Mouse (Mus musculus) megakaryocyte, embryonic 14.5 days (primary cell): Measurements from ENCODE around the gene Tktl2. TPM values are rescaled to one million over a fixed set of nuclear protein-coding genes. Genes with fewer than 3 reads are reported as not detected.

Source experiments
- H3K27me3 ChIP-seq: replicated peaks from 2 replicates; pipeline ENCODE3; 2012; ENCODE audit warnings: inconsistent platforms
- H3K36me3 ChIP-seq: replicated peaks from 2 replicates; pipeline ENCODE3; 2012; ENCODE audit warnings: low read length, inconsistent platforms, mixed read lengths
- H3K4me1 ChIP-seq: 2 replicates; pipeline ENCODE4 v1.6.1; 2012; ENCODE audit warnings: inconsistent platforms
- H3K4me3 ChIP-seq: replicated peaks from 2 replicates; pipeline ENCODE3; 2012; ENCODE audit warnings: moderate library complexity, mild to moderate bottlenecking, inconsistent platforms
- H3K9me3 ChIP-seq: 2 replicates; pipeline ENCODE4 v1.6.1; 2012; ENCODE audit warnings: inconsistent platforms
- FLI1 ChIP-seq: IDR thresholded peaks from 2 replicates; pipeline ENCODE4 v1.6.1; 2012; ENCODE audit warnings: low read length, inconsistent platforms, mixed read lengths
- GATA1 ChIP-seq: IDR thresholded peaks from 3 replicates; pipeline ENCODE4 v1.6.1; 2012; ENCODE audit warnings: mixed read lengths, low read length, inconsistent platforms, borderline replicate concordance
- polyA plus RNA-seq: library from polyadenylated mRNA; stranded (reverse); fragments of >175 nt; gene quantifications from 2 replicates; pipeline ENCODE4 v1.2.3, GENCODE M21; 2012; ENCODE audit warnings: low replicate concordance; ENCODE audit not compliant: insufficient read depth

The Tktl2 gene
- not detected in 2 replicates for polyA plus RNA-seq

- Histone ChIP-seq H3K36me3 (no peaks in the 10 kb centered on the region), H3K4me1 (no peaks in the 10 kb centered on the region)
- TF ChIP-seq GATA1 (no peak), FLI1 (no peak)
These were observed at the start of gene Tktl2 for GRCm38 (mm10) chr8:66511537-66511936. Tktl2 (plus strand) TSS chr8:66511756.

GRCm38 (mm10) chr8:66469821-66470220, 41.7 kb upstream of the Tktl2 start:
- TF ChIP-seq FLI1: no peak
- TF ChIP-seq GATA1: no peak
- no peak overlapping the region for H3K4me3 ChIP-seq
- no peaks in the 10 kb centered on the region for H3K4me1 ChIP-seq
- no peaks in the 10 kb centered on the region for H3K27me3 ChIP-seq
- no peaks in the 10 kb centered on the region for H3K9me3 ChIP-seq
- no peaks in the 10 kb centered on the region for H3K36me3 ChIP-seq

More at GRCm38 (mm10) chr8:66511537-66511936, at the start of gene Tktl2:
- peak within 1 kb of the TSS; percentile 5 for H3K4me3 ChIP-seq
- no peaks in the 10 kb centered on the region for H3K27me3 ChIP-seq
- peaks cover 18% of the 10 kb centered on the region for H3K9me3 ChIP-seq

- no peak overlapping the region for H3K4me3 ChIP-seq
- no peaks in the 10 kb centered on the region for H3K27me3 ChIP-seq
- peaks cover 27% of the 10 kb centered on the region for H3K4me1 ChIP-seq
- peaks cover 62% of the 10 kb centered on the region for H3K36me3 ChIP-seq
- H3K9me3 ChIP-seq: no peaks in the 10 kb centered on the region
- TF ChIP-seq FLI1 (no peak), GATA1 (no peak)
These were observed 34.7 kb upstream of the Tktl2 start for GRCm38 (mm10) chr8:66476880-66477279.

GRCm38 (mm10) chr8:66486084-66486763, 25.3 kb upstream of the Tktl2 start, which contains the start of gene Tma16:
Tma16 (minus strand) TSS chr8:66486530.
- H3K36me3 ChIP-seq: peaks cover 23% of the 10 kb centered on the region
- H3K27me3 ChIP-seq: no peaks in the 10 kb centered on the region
- H3K4me3 ChIP-seq: peak within 1 kb of the TSS; percentile 97
- H3K4me1 ChIP-seq: peaks cover 37% of the 10 kb centered on the region
- TF ChIP-seq GATA1 (no peak), FLI1 (no peak)
- no peaks in the 10 kb centered on the region for H3K9me3 ChIP-seq

DNA sequence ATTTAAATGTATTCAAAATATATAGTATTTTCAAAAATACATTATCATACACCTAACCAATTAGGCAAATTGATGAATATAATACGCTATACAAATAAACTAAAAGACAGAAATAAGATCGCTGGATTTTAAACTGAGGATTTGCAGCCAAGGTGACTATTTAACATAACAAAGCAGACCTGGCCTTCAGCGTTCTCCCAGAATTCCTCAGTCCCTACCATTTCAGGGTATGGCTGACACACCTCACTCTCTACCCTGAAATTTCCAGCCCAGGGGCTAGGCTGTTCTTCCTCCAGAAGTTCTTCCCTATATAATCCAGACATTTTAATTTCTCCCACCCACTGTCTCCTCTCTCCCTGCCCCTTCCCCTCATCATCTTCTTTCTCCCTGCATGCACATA, 23.0 kb upstream of the Tktl2 start:
- Histone ChIP-seq H3K4me3 (no peak overlapping the region), H3K9me3 (no peaks in the 10 kb centered on the region), H3K36me3 (peaks cover 3% of the 10 kb centered on the region), H3K27me3 (no peaks in the 10 kb centered on the region), H3K4me1 (peaks cover 42% of the 10 kb centered on the region)
- no peak for TF ChIP-seq GATA1
- no peak for TF ChIP-seq FLI1

- Histone ChIP-seq H3K4me1 (peaks cover 43% of the 10 kb centered on the region), H3K9me3 (no peaks in the 10 kb centered on the region), H3K27me3 (no peaks in the 10 kb centered on the region), H3K36me3 (no peaks in the 10 kb centered on the region), H3K4me3 (peak overlapping the region; percentile 56)
- TF ChIP-seq FLI1 (no peak), GATA1 (no peak)
These were observed 20.9 kb upstream of the Tktl2 start for GRCm38 (mm10) chr8:66490624-66491023.

- H3K4me1 ChIP-seq: peaks cover 54% of the 10 kb centered on the region
- no peaks in the 10 kb centered on the region for H3K27me3 ChIP-seq
- H3K4me3 ChIP-seq: no peak overlapping the region
- no peaks in the 10 kb centered on the region for H3K9me3 ChIP-seq
- TF ChIP-seq GATA1 (no peak), FLI1 (no peak)
- no peaks in the 10 kb centered on the region for H3K36me3 ChIP-seq
These were observed 17.1 kb upstream of the Tktl2 start for GRCm38 (mm10) chr8:66494496-66494895.

DNA sequence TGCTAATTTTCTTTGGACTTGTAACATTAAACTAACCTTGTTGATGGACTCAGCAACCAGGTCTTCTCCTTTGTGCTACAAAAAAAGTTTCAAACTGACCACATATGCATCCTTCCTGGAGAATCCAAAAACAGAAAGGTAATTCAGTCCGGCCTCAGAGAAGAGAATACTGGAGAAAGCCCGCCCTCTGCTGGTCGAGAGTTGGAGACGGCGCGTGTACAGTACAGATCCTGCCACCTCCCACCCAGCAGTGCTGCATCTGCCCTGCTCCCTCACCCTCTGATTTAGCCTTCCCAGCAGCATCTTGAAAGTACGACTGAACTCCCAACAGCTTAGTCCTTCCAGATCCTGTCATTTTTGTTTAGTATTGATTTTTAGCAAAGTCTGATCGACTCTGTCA, 15.8 kb upstream of the Tktl2 start:
- Histone ChIP-seq H3K27me3 (no peaks in the 10 kb centered on the region), H3K9me3 (no peaks in the 10 kb centered on the region), H3K4me1 (peaks cover 47% of the 10 kb centered on the region), H3K4me3 (peak overlapping the region; percentile 50), H3K36me3 (no peaks in the 10 kb centered on the region)
- TF ChIP-seq GATA1 (no peak), FLI1 (no peak)

- Histone ChIP-seq H3K27me3 (no peaks in the 10 kb centered on the region), H3K4me3 (no peak overlapping the region), H3K36me3 (no peaks in the 10 kb centered on the region), H3K9me3 (no peaks in the 10 kb centered on the region), H3K4me1 (peaks cover 43% of the 10 kb centered on the region)
- TF ChIP-seq GATA1 (no peak), FLI1 (no peak)
These were observed 14.5 kb upstream of the Tktl2 start for GRCm38 (mm10) chr8:66496998-66497577.

GRCm38 (mm10) chr8:66503381-66503780, 8.2 kb upstream of the Tktl2 start:
- no peak overlapping the region for H3K4me3 ChIP-seq
- H3K4me1 ChIP-seq: peaks cover 23% of the 10 kb centered on the region; the same call in 1 of the 2 replicates
- TF ChIP-seq FLI1: no peak
- TF ChIP-seq GATA1: no peak
- no peaks in the 10 kb centered on the region for H3K9me3 ChIP-seq
- H3K36me3 ChIP-seq: no peaks in the 10 kb centered on the region
- no peaks in the 10 kb centered on the region for H3K27me3 ChIP-seq
